Mouse (Mus musculus) hindbrain, embryonic 11.5 days (tissue): ENCODE measurements around the gene Neu1. TPM values are rescaled to one million over a fixed set of nuclear protein-coding genes. Genes with fewer than 3 reads are reported as not detected.
"Not testable (repeated sequence)": the region's sequence is repeated elsewhere in the genome, so short reads cannot be mapped to it uniquely, and the experiment has no call there.

ENCODE experiments used
- ATAC-seq: fragments of 200-750 bp; cut with Nextera tagmentation; 2 replicates; pipeline ENCODE4 v1.8.0; 2017; ENCODE audit warnings: mild to moderate bottlenecking, moderate TSS enrichment, moderate library complexity; ENCODE audit not compliant: low FRiP score
- DNase-seq: peaks from one replicate; pipeline ENCODE4 v3.0.0-alpha.2; 2015; ENCODE audit warnings: low spot score
- H3K27ac ChIP-seq: fragments of 300-500 bp; sonication (generic); 2 replicates; pipeline ENCODE4 v1.5.1; 2014; ENCODE audit warnings: mild to moderate bottlenecking, low read depth, low read length
- H3K27me3 ChIP-seq: fragments of 300-500 bp; sonication (generic); 2 replicates; pipeline ENCODE4 v1.6.1; 2014; ENCODE audit warnings: mild to moderate bottlenecking, low read length, moderate library complexity, mixed read lengths; ENCODE audit not compliant: control insufficient read depth, insufficient read depth
- H3K36me3 ChIP-seq: fragments of 300-500 bp; sonication (generic); 2 replicates; pipeline ENCODE4 v1.6.1; 2014; ENCODE audit warnings: mild to moderate bottlenecking, low read length, moderate library complexity, mixed read lengths; ENCODE audit not compliant: control insufficient read depth, insufficient read depth
- H3K4me1 ChIP-seq: fragments of 300-500 bp; sonication (generic); replicated peaks from 2 replicates; pipeline ENCODE4 v1.6.1; 2014; ENCODE audit warnings: low read length, mixed read lengths; ENCODE audit not compliant: control insufficient read depth, insufficient read depth
- H3K4me2 ChIP-seq: fragments of 300-500 bp; sonication (generic); replicated peaks from 2 replicates; pipeline ENCODE4 v1.6.1; 2014; ENCODE audit warnings: mild to moderate bottlenecking, low read depth, low read length
- H3K4me3 ChIP-seq: fragments of 300-500 bp; sonication (generic); 2 replicates; pipeline ENCODE4 v1.5.1; 2014; ENCODE audit warnings: low read depth, low read length
- H3K9ac ChIP-seq: fragments of 300-500 bp; sonication (generic); 2 replicates; pipeline ENCODE4 v1.6.1; 2014; ENCODE audit warnings: low read depth, low read length
- H3K9me3 ChIP-seq: fragments of 300-500 bp; sonication (generic); 2 replicates; pipeline ENCODE4 v1.6.1; 2016; ENCODE audit warnings: low read length; ENCODE audit not compliant: control insufficient read depth
- WGBS: fragments of 180-500 bp; shearing (Covaris S2); extraction: QIAGEN DNeasy Blood & Tissue Kit; methylation state at CpG from one replicate; pipeline ENCODE4 v1.1.7; 2014; 5-methylcytosine and 5-hydroxymethylcytosine counted together
- polyA plus RNA-seq: library from polyadenylated mRNA; unstranded; fragments of >200 nt; fragmentation: Nextera tagmentation; extraction: Ambion mirVana; gene quantifications from 2 replicates; pipeline ENCODE4 v1.2.1, GENCODE M21; 2014

Neu1 gene
- polyA plus RNA-seq, 1 experiment from 2014 or later: 12.9 TPM

- Histone ChIP-seq H3K9me3 (no peaks in the 10 kb centered on the region), H3K36me3 (no peaks in the 10 kb centered on the region), H3K9ac (no peak overlapping the region), H3K4me2 (no peak overlapping the region), H3K27me3 (peaks cover 5% of the 10 kb centered on the region), H3K27ac (no peak overlapping the region), H3K4me3 (no peak overlapping the region), H3K4me1 (0 out of 2 replicates have a peak, but pooled peaks cover 2% of the 10 kb centered on the region)
- ATAC-seq (no peak), DNase-seq (no peak)
Measured at GRCm38 (mm10) chr17:34960702-34961493, 29.8 kb downstream of the Neu1 start.

DNA sequence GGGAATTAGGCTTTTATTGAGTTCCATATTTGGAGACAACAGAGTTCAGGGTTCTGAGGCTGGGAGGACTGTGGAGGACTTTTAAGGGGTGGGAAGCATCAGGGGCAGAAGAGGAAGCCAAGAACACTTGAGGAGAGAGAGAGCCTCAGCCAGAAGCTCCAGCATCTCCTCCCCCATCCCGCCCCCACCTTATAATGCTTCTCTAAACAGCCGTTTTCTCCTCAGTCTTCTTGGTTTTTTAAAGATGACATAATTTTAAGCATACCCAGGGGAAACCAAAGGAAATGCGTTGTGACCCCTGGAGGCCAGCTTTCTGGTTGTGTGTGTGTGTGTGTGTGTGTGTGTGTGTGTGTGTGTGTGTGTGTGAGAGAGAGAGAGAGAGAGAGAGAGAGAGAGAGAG, 31.1 kb downstream of the Neu1 start:
- Histone ChIP-seq H3K36me3 (no peaks in the 10 kb centered on the region), H3K4me1 (0 out of 2 replicates have a peak, but pooled peaks cover 2% of the 10 kb centered on the region), H3K4me2 (no peak overlapping the region), H3K27ac (no peak overlapping the region), H3K27me3 (no peaks in the 10 kb centered on the region), H3K4me3 (no peak overlapping the region), H3K9ac (no peak overlapping the region), H3K9me3 (no peaks in the 10 kb centered on the region)
- DNase-seq: no peak
- no peak for ATAC-seq
- WGBS: 27% methylated on average over 3 of the region's 3 CpGs

GRCm38 (mm10) chr17:34962841-34963240, 31.8 kb downstream of the Neu1 start:
- 0 out of 2 replicates have a peak, but pooled peaks cover 2% of the 10 kb centered on the region for H3K4me1 ChIP-seq
- DNase-seq (no peak), ATAC-seq (no peak)
- no peaks in the 10 kb centered on the region for H3K36me3 ChIP-seq
- no peak overlapping the region for H3K9ac ChIP-seq
- H3K4me2 ChIP-seq: no peak overlapping the region
- WGBS: 57% methylated on average over 1 of the region's 1 CpGs
- no peaks in the 10 kb centered on the region for H3K9me3 ChIP-seq
- H3K27me3 ChIP-seq: peaks cover under 1% of the 10 kb centered on the region; the same call in 1 of the 2 replicates
- no peak overlapping the region for H3K4me3 ChIP-seq
- no peak overlapping the region for H3K27ac ChIP-seq

GRCm38 (mm10) chr17:34964640-34965049, 33.6 kb downstream of the Neu1 start:
- Histone ChIP-seq H3K36me3 (no peaks in the 10 kb centered on the region), H3K27ac (no peak overlapping the region), H3K27me3 (peaks cover 16% of the 10 kb centered on the region), H3K4me1 (0 out of 2 replicates have a peak, but pooled peaks cover 2% of the 10 kb centered on the region), H3K4me3 (no peak overlapping the region), H3K4me2 (no peak overlapping the region), H3K9ac (no peak overlapping the region), H3K9me3 (no peaks in the 10 kb centered on the region)
- DNase-seq: no peak
- 13% methylated on average over 1 of the region's 1 CpGs for whole genome bisulfite sequencing
- no peak for ATAC-seq

DNA sequence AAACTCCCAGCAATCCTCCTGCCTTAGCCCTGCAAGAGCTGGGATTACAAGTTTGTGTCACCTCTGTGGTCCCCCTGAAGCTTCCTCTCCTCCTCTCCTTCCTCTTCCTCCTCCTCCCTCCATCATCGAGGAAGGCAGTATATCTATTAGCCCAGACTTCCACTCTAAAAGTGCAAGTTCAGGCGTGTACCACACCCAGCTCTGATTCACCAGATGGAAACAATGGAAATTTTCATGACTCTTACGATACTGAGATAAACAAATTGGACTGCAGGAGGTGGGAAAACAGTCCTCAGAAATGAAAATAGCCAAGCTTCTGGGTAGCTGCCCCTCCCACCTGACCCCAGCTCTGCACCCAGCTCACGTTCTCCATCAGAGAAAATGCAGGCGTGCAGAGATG, 34.6 kb downstream of the Neu1 start:
- Histone ChIP-seq H3K4me3 (no peak overlapping the region), H3K4me2 (no peak overlapping the region), H3K27me3 (peaks cover 18% of the 10 kb centered on the region), H3K9me3 (no peaks in the 10 kb centered on the region), H3K27ac (no peak overlapping the region), H3K4me1 (no peaks in the 10 kb centered on the region), H3K9ac (no peak overlapping the region), H3K36me3 (no peaks in the 10 kb centered on the region)
- no peak for DNase-seq
- ATAC-seq: no peak
- 83% methylated on average over 5 of the region's 5 CpGs for WGBS

DNA sequence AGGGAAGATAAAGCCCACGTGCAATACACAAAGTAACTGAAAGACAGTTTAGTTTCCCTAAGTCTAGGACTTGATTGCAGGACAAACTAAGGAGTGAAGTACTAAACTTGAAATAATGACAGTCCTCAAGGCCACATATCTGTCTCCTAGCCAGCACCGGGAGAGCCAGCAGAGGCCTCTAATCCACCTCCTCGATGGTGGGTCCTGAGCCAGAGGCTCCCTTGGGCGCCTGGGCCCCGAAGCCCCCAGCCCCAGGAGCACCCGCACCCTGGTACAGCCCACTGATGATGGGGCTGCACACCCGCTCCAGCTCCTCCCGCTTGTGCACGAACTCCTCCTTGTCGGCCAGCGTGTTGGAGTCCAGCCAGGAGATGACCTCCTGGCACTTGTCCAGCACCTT, 38.8 kb downstream of the Neu1 start, which contains the start of gene Gm20481:
Gene Gm20481 (plus strand): TSS at position 91 of the 400 bp plus-strand sequence.
- H3K4me1 ChIP-seq, H3K9me3 ChIP-seq, H3K36me3 ChIP-seq, H3K27ac ChIP-seq, H3K9ac ChIP-seq, DNase-seq, H3K4me2 ChIP-seq, ATAC-seq, H3K4me3 ChIP-seq: not testable (repeated sequence)
- 60% methylated on average over 6 of the region's 11 CpGs for WGBS
- H3K27me3 ChIP-seq: peaks cover 18% of the 10 kb centered on the region

GRCm38 (mm10) chr17:34970850-34971249, 39.8 kb downstream of the Neu1 start:
- H3K27me3 ChIP-seq: peaks cover 18% of the 10 kb centered on the region
- ATAC-seq, H3K36me3 ChIP-seq, H3K9me3 ChIP-seq, H3K4me3 ChIP-seq, H3K27ac ChIP-seq, H3K4me2 ChIP-seq, H3K9ac ChIP-seq, H3K4me1 ChIP-seq, DNase-seq: not testable (repeated sequence)
- WGBS: 35% methylated on average over 23 of the region's 37 CpGs

DNA sequence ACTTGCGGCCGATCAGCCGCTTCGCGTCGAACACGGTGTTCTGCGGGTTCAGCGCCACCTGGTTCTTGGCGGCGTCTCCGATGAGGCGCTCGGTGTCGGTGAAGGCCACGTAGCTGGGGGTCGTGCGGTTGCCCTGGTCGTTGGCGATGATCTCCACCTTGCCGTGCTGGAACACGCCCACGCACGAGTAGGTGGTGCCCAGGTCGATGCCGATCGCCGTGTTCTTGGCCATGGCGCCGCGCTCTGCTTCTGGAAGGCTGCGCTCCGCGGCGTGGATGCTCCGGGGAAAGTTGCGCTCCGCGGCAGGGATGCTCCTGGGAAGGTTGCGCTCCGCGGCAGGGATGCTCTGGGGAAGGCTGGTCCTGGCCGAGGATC, 40.6 kb downstream of the Neu1 start:
- H3K27me3 ChIP-seq: peaks cover 18% of the 10 kb centered on the region
- 4% methylated on average over 11 of the region's 43 CpGs for WGBS
- H3K9ac ChIP-seq: not testable (repeated sequence)

More for the DNA sequence above, 40.6 kb downstream of the Neu1 start:
- H3K4me1 ChIP-seq, DNase-seq, H3K36me3 ChIP-seq, H3K9me3 ChIP-seq, H3K27ac ChIP-seq: not testable (repeated sequence)
- Histone ChIP-seq H3K4me3 (peak overlapping the region; percentile 19), H3K4me2 (peak overlapping the region; percentile 54)
- ATAC-seq: peak; percentile 56
